8 mouse cellular contexts compared by ENCODE assay signal in genomic region chr1:134064296-134064831, GRCm38 (mm10). TPM values are rescaled to one million over a fixed set of nuclear protein-coding genes. Genes with fewer than 3 reads are reported as not detected.
A peak's percentile ranks its signal among the peaks of the same experiment; 100 is the strongest.
DNase-seq lines count a peak whose midpoint lies in the region; ATAC-seq and TF ChIP-seq lines count a peak whose summit lies in the region.

No protein-coding gene starts in this region.

- H3K4me1 ChIP-seq in heart, embryonic 12.5 days (replicated peaks): peaks cover 74% of the 10 kb centered on the region
- peaks cover 36 to 83% of the 10 kb centered on the region in 2 experiments for H3K4me1 ChIP-seq in CH12.LX (ENCODE audit: control insufficient read depth in 1 of 2, insufficient read depth in 2 of 2)
- H3K4me1 ChIP-seq in hindbrain, embryonic 11.5 days (replicated peaks; ENCODE audit: control insufficient read depth, insufficient read depth, low read length): peaks cover 40% of the 10 kb centered on the region

- dilution Hi-C loops in CH12.LX (cut with MboI; ENCODE audit: extremely low pct_ligation_motif_present, extremely low pct_unique_long_range_greater_than_20kb, low sequenced_read_pairs): no loop called here

- H3K36me3 ChIP-seq in heart, embryonic 12.5 days: no peaks in the 10 kb centered on the region
- H3K36me3 ChIP-seq in CH12.LX (replicated peaks in 1 of 2; ENCODE audit: control insufficient read depth in 1 of 2, insufficient read depth in 1 of 2, low read length in 1 of 2) (no peaks in the 10 kb centered on the region), macrophage (ENCODE audit: inconsistent target) (no peaks in the 10 kb centered on the region)
- no peaks in the 10 kb centered on the region for H3K36me3 ChIP-seq in hindbrain, embryonic 11.5 days (ENCODE audit: control insufficient read depth, insufficient read depth, low read length)

- no peak for DNase-seq in heart, adult 18-20 months
- no peak for DNase-seq in CH12.LX (ENCODE audit: extremely low read depth)
- DNase-seq in hindbrain, embryonic 11.5 days (ENCODE audit: low spot score): no peak
- no peak for DNase-seq in cerebellum, adult 11 months
- no peak for DNase-seq in urinary bladder, postnatal 36 days (ENCODE audit: low spot score in 2 of 2)
- no peak for DNase-seq in embryo, embryonic 11 days

- no peak for TF ChIP-seq EP300 in CH12.LX (IDR thresholded peaks at IDR 0.05; ENCODE audit: low read length)

- no peak overlapping the region for H3K4me2 ChIP-seq in heart, embryonic 12.5 days
- H3K4me2 ChIP-seq in CH12.LX (ENCODE audit: insufficient read depth, low read depth, poor library complexity, severe bottlenecking): peak overlapping the region; percentile 69
- peak overlapping the region; percentile 2; the same call in 1 of the 2 replicates for H3K4me2 ChIP-seq in hindbrain, embryonic 11.5 days (replicated peaks; ENCODE audit: low read depth, low read length)

- H3K79me2 ChIP-seq in CH12.LX (replicated peaks; ENCODE audit: control insufficient read depth, extremely low read depth, insufficient read depth, poor library complexity, severe bottlenecking) (no peaks in the 10 kb centered on the region), macrophage (ENCODE audit: inconsistent target) (no peaks in the 10 kb centered on the region)

- H3K9ac ChIP-seq in heart, embryonic 12.5 days: no peak overlapping the region
- H3K9ac ChIP-seq in CH12.LX (ENCODE audit: insufficient read depth, low read depth): peak overlapping the region; percentile 61; the same call in 1 of the 2 replicates
- H3K9ac ChIP-seq in hindbrain, embryonic 11.5 days (ENCODE audit: low read depth, low read length): peak overlapping the region; percentile 56

- 0 out of 2 replicates have a peak, but pooled peaks cover 3% of the 10 kb centered on the region for H3K27me3 ChIP-seq in heart, embryonic 12.5 days (replicated peaks)
- peaks cover 8% of the 10 kb centered on the region for H3K27me3 ChIP-seq in CH12.LX (replicated peaks)
- no peaks in the 10 kb centered on the region for H3K27me3 ChIP-seq in hindbrain, embryonic 11.5 days (ENCODE audit: control insufficient read depth, insufficient read depth, low read length)

- in situ Hi-C loops in CH12.LX (cut with MboI; ENCODE audit: low pct_ligation_motif_present, low pct_unique_long_range_greater_than_20kb, low sequenced_read_pairs): no loop called here

- H3K9me3 ChIP-seq in heart, embryonic 12.5 days (replicated peaks): no peaks in the 10 kb centered on the region
- H3K9me3 ChIP-seq in CH12.LX (replicated peaks; ENCODE audit: low read length): peaks cover 4% of the 10 kb centered on the region
- no peaks in the 10 kb centered on the region for H3K9me3 ChIP-seq in hindbrain, embryonic 11.5 days (ENCODE audit: control insufficient read depth, low read length)

- no peak for TF ChIP-seq POLR2A in CH12.LX (IDR thresholded peaks at IDR 0.05; ENCODE audit: low read depth, low read length)

- no peak for TF ChIP-seq RAD21 in CH12.LX (IDR thresholded peaks at IDR 0.05; ENCODE audit: low read depth, low read length)

- 90% methylated on average over 2 of the region's 2 CpGs for WGBS in heart, embryonic 12.5 days
- WGBS in hindbrain, embryonic 11.5 days: 69% methylated on average over 2 of the region's 2 CpGs
- WGBS in macrophage (ENCODE audit: missing documents): 100% methylated on average over 2 of the region's 2 CpGs

- no peak for ATAC-seq in heart, embryonic 12.5 days (ENCODE audit: insufficient number of reproducible peaks, low FRiP score)
- no peak for ATAC-seq in hindbrain, embryonic 11.5 days (ENCODE audit: low FRiP score)

- H3K27ac ChIP-seq in heart, embryonic 12.5 days (ENCODE audit: poor library complexity, severe bottlenecking): peak overlapping the region; percentile 99
- H3K27ac ChIP-seq in CH12.LX (ENCODE audit: insufficient read depth, low read depth) (peak overlapping the region; percentile 84), macrophage (peak overlapping the region; percentile 81)
- H3K27ac ChIP-seq in hindbrain, embryonic 11.5 days (ENCODE audit: low read depth, low read length): peak overlapping the region; percentile 99

- TF ChIP-seq CTCF in CH12.LX (conservative IDR thresholded peaks at IDR 0.05 in 1 of 2, IDR thresholded peaks at IDR 0.05 in 1 of 2; ENCODE audit: low read depth in 2 of 2, low read length in 2 of 2): no peak

- H3K4me3 ChIP-seq in heart, embryonic 12.5 days: no peak overlapping the region
- peak overlapping the region in 1 of 3 experiments; percentile 46 for H3K4me3 ChIP-seq in CH12.LX (replicated peaks in 1 of 3; ENCODE audit: low read depth in 2 of 3, low read length in 2 of 3, poor library complexity in 1 of 3)
- no peak overlapping the region for H3K4me3 ChIP-seq in hindbrain, embryonic 11.5 days (ENCODE audit: low read depth, low read length)
- no peak overlapping the region for H3K4me3 ChIP-seq in macrophage (ENCODE audit: inconsistent target)

TF ChIP-seq in CH12.LX, 34 proteins besides CTCF, POLR2A, EP300 and RAD21:
- TF ChIP-seq CHD1 (IDR thresholded peaks at IDR 0.05; ENCODE audit: low read depth, low read length) (no peak), CHD2 (IDR thresholded peaks at IDR 0.05; ENCODE audit: low read length) (peak; percentile 26; the same call in 1 of the 2 replicates)

RNA-seq across cellular contexts. Expression of gene Btg2, which starts 14.6 kb away (rescaled TPM):
- polyA plus RNA-seq in heart, embryonic 12.5 days (2016; fragmentation: Nextera tagmentation; extraction: Ambion mirVana): 37.8 and 40.4 TPM in 2 replicates
- total RNA-seq in heart, adult 18-20 months (2021): 10 to 100 TPM; 31.1 to 32.0 TPM
- 11.6 and 14.4 TPM in 2 replicates for total RNA-seq in CH12.LX (2012; rRNA removed)
- total RNA-seq in CH12.LX (2014; rRNA removed): 14.8 and 19.7 TPM in 2 replicates
- polyA plus RNA-seq in CH12.LX (2012; ENCODE audit: insufficient read length, low read depth): 6.9 and 7.2 TPM in 2 replicates
- polyA plus RNA-seq in hindbrain, embryonic 11.5 days (2014; fragmentation: Nextera tagmentation; extraction: Ambion mirVana): 107 and 108 TPM in 2 replicates
- 100 to 1,000 TPM in 8 of 26 experiments, 10 to 100 TPM in 17, 1 to 10 TPM in 1; 3.8 to 604 (median 54.5) TPM for total RNA-seq in macrophage (2018; cell fraction: chromatin; rRNA removed)
- 100 to 1,000 TPM in 15 of 26 experiments, 10 to 100 TPM in 10, 1 to 10 TPM in 1; 9.1 to 625 (median 124) TPM for total RNA-seq in macrophage (2018; cell fraction: cytosol; rRNA removed)
- total RNA-seq in macrophage (2018; cell fraction: nucleus; rRNA removed): 1,000 to 10,000 TPM in 1 of 26 experiments, 100 to 1,000 TPM in 16, 10 to 100 TPM in 9; 15.8 to 1,019 (median 166) TPM
- 3.9 to 21.4 TPM (median 6.0 TPM) in 3 replicates for polyA plus RNA-seq in macrophage (2018)

RNA-seq across cellular contexts. Expression of gene Fmod, which starts 27.3 kb away (rescaled TPM):
- 15.7 and 17.5 TPM in 2 replicates for polyA plus RNA-seq in heart, embryonic 12.5 days (2016; fragmentation: Nextera tagmentation; extraction: Ambion mirVana)
- 1 to 10 TPM; 6.2 to 9.3 TPM for total RNA-seq in heart, adult 18-20 months (2021)
- not detected in 2 replicates for total RNA-seq in CH12.LX (2012; rRNA removed)
- not detected in 2 replicates for total RNA-seq in CH12.LX (2014; rRNA removed)
- polyA plus RNA-seq in CH12.LX (2012; ENCODE audit: insufficient read length, low read depth): not detected in 2 replicates
- polyA plus RNA-seq in hindbrain, embryonic 11.5 days (2014; fragmentation: Nextera tagmentation; extraction: Ambion mirVana): 7.0 and 10.1 TPM in 2 replicates
- 1 to 10 TPM in 1 of 26 experiments, under 1 TPM in 1, not detected in 24; 0.16 to 9.7 TPM for total RNA-seq in macrophage (2018; cell fraction: chromatin; rRNA removed)
- not detected for total RNA-seq in macrophage (2018; cell fraction: cytosol; rRNA removed)
- 1 to 10 TPM in 1 of 26 experiments, not detected in 25; 1.2 TPM for total RNA-seq in macrophage (2018; cell fraction: nucleus; rRNA removed)
- polyA plus RNA-seq in macrophage (2018): not detected in 3 replicates

RNA-seq across cellular contexts. Expression of gene Chit1, which starts 46.7 kb away (rescaled TPM):
- 0.32 and 0.49 TPM in 2 replicates for polyA plus RNA-seq in heart, embryonic 12.5 days (2016; fragmentation: Nextera tagmentation; extraction: Ambion mirVana)
- total RNA-seq in heart, adult 18-20 months (2021): not detected
- total RNA-seq in CH12.LX (2012; rRNA removed) (0.25 and 0.71 TPM in 2 replicates), CH12.LX (2014; rRNA removed) (0.28 and 0.47 TPM in 2 replicates)
- polyA plus RNA-seq in CH12.LX (2012; ENCODE audit: insufficient read length, low read depth) (0.18 and 0.36 TPM in 2 replicates), macrophage (2018) (not detected in 3 replicates)
- polyA plus RNA-seq in hindbrain, embryonic 11.5 days (2014; fragmentation: Nextera tagmentation; extraction: Ambion mirVana): not detected in 2 replicates
- total RNA-seq in macrophage (2018; cell fraction: chromatin; rRNA removed): not detected
- not detected for total RNA-seq in macrophage (2018; cell fraction: cytosol; rRNA removed)
- not detected for total RNA-seq in macrophage (2018; cell fraction: nucleus; rRNA removed)
